Mouse (Mus musculus): ENCODE data around the gene Stpg1. TPM values are rescaled to one million over a fixed set of nuclear protein-coding genes. Genes with fewer than 3 reads are reported as not detected.

The Stpg1 gene
- total RNA-seq, 2 experiments from 2014 or later, result 0.57 to 1.7 TPM

GRCm38 (mm10) chr4:135493691-135494520 is 684 bp upstream of the Stpg1 start:
- peak overlapping the region; percentile 41 for H3K27ac ChIP-seq
- peak; percentile 28 to 36 for DNase-seq (ENCODE audit: extremely low spot score in 1 of 2, low spot score in 2 of 2)
- no peak for TF ChIP-seq CTCF (IDR thresholded peaks at IDR 0.05)
- intact Hi-C loops (cut with DNase I), result loop anchor here (2.0 to 10.0 kb wide), 2 partner anchors 59 to 431 kb away; partner anchors contain the start of gene Fuca1
- H3K4me3 ChIP-seq, result peak overlapping the region; percentile 81

GRCm38 (mm10) chr4:135495397-135495791 is 804 bp downstream of the Stpg1 start:
- no peak for DNase-seq (ENCODE audit: extremely low spot score in 1 of 2, low spot score in 2 of 2)
- TF ChIP-seq CTCF (IDR thresholded peaks at IDR 0.05), result no peak
- peak overlapping the region; percentile 81 for H3K4me3 ChIP-seq
- H3K27ac ChIP-seq, result peak overlapping the region; percentile 90
- intact Hi-C loops (cut with DNase I), result loop anchor here (1.0 to 10.0 kb wide), 3 partner anchors 61 to 429 kb away; partner anchors contain the start of genes Fuca1 and Srrm1

GRCm38 (mm10) chr4:135495810-135496209 is 1.2 kb downstream of the Stpg1 start:
- Histone ChIP-seq H3K27ac (no peak overlapping the region), H3K4me3 (no peak overlapping the region)
- DNase-seq (ENCODE audit: extremely low spot score in 1 of 2, low spot score in 2 of 2), result peak in 1 of 2 experiments; percentile 16
- intact Hi-C loops (cut with DNase I), result loop anchor here (1.0 to 10.0 kb wide), 3 partner anchors 61 to 429 kb away; partner anchors contain the start of genes Fuca1 and Srrm1
- no peak for TF ChIP-seq CTCF (IDR thresholded peaks at IDR 0.05)

DNA sequence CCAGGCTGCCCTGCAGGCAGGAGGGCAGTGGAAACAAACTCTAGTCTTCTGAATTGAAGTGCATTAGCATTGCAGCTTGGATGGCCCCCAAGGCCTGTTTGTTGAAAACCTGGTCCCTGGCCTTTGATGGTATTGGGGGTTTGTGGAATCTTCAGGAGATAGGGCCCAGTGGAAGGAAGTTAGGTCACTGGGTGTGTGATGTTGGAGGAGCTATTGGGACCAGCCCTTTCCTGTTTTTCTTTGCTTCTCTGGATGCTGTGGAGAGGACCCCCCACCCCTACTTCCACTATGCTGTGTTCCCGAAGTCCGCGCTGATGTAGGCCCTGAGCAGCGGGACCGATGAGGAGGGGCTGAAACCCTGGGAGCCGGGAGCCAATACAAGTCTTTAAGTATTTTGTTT is 3.5 kb downstream of the Stpg1 start:
- no peak overlapping the region for H3K4me3 ChIP-seq
- no peak overlapping the region for H3K27ac ChIP-seq
- intact Hi-C loops (cut with DNase I), result loop anchor here (10.0 kb wide), 1 partner anchor 427 kb away; the partner anchor contains the start of gene Fuca1
- DNase-seq (ENCODE audit: extremely low spot score in 1 of 2, low spot score in 2 of 2), result no peak
- no peak for TF ChIP-seq CTCF (IDR thresholded peaks at IDR 0.05)

- DNase-seq (ENCODE audit: extremely low spot score in 1 of 2, low spot score in 2 of 2), result no peak
- Histone ChIP-seq H3K27ac (no peak overlapping the region), H3K4me3 (no peak overlapping the region)
- intact Hi-C loops (cut with DNase I), result loop anchor here (10.0 kb wide), 1 partner anchor 425 kb away; the partner anchor contains the start of gene Fuca1
- no peak for TF ChIP-seq CTCF (IDR thresholded peaks at IDR 0.05)
These were observed 5.2 kb downstream of the Stpg1 start for GRCm38 (mm10) chr4:135499831-135500230.

DNA sequence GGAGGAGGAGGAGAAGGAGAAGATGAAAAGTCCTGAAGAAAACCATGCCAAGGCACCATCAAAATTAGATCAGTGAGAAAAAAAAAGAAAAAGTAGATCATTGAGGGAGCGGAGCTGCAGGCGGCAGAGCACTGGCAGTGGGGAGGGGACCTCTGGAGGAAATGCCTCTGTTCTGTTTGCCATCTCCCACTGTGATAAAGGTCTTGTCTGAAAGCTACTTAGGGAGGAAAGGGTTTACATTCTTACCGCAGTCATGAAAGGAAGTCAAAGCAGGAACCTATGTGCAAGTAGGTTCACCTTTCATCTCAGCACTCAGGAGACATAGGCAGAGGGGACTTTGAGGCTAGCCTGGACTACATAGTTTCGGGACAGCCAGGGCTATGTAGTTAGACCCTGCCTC is 7.0 kb downstream of the Stpg1 start:
- Histone ChIP-seq H3K27ac (no peak overlapping the region), H3K4me3 (no peak overlapping the region)
- no peak for DNase-seq (ENCODE audit: extremely low spot score in 1 of 2, low spot score in 2 of 2)
- no peak for TF ChIP-seq CTCF (IDR thresholded peaks at IDR 0.05)
- intact Hi-C loops (cut with DNase I), result no loop called here

DNA sequence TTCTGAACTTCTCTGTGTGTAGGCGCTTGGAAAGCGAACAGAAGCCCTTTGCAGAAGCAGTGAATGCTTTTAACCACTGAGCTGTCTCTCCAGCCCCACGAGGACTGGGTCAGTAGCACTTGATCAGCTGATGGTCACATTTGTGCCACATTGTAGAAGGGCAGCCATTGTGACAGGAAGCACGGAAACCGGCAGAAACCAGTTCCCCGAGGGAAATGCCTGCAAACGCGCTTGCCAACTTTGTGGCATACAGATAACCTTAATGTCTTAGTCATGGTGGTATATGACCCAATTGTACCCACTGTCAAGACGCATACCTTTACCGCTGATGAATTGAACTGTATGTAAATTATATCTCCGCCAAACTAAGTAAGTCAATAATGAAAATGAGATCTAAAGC is 11.2 kb downstream of the Stpg1 start:
- intact Hi-C loops (cut with DNase I), result no loop called here
- Histone ChIP-seq H3K27ac (no peak overlapping the region), H3K4me3 (no peak overlapping the region)
- no peak for TF ChIP-seq CTCF (IDR thresholded peaks at IDR 0.05)
- DNase-seq (ENCODE audit: extremely low spot score in 1 of 2, low spot score in 2 of 2), result no peak

GRCm38 (mm10) chr4:135507547-135508350 is 13.2 kb downstream of the Stpg1 start:
- intact Hi-C loops (cut with DNase I), result loop anchor here (1.0 kb wide), 1 partner anchor 160 kb away; no protein-coding TSS in a partner anchor
- peak; percentile 77 for TF ChIP-seq CTCF (IDR thresholded peaks at IDR 0.05)
- H3K27ac ChIP-seq, result peak overlapping the region; percentile 83
- peak; percentile 54 to 68 for DNase-seq (ENCODE audit: extremely low spot score in 1 of 2, low spot score in 2 of 2)
- H3K4me3 ChIP-seq, result peak overlapping the region; percentile 39

GRCm38 (mm10) chr4:135508419-135509039 is 13.9 kb downstream of the Stpg1 start:
- no peak overlapping the region for H3K27ac ChIP-seq
- DNase-seq (ENCODE audit: extremely low spot score in 1 of 2, low spot score in 2 of 2), result peak; percentile 72 to 78
- intact Hi-C loops (cut with DNase I), result loop anchor here (1.0 kb wide), 1 partner anchor 159 kb away; no protein-coding TSS in a partner anchor
- H3K4me3 ChIP-seq, result no peak overlapping the region
- peak; percentile 89 for TF ChIP-seq CTCF (IDR thresholded peaks at IDR 0.05)

- TF ChIP-seq CTCF (IDR thresholded peaks at IDR 0.05), result no peak
- Histone ChIP-seq H3K27ac (no peak overlapping the region), H3K4me3 (no peak overlapping the region)
- intact Hi-C loops (cut with DNase I), result no loop called here
- DNase-seq (ENCODE audit: extremely low spot score in 1 of 2, low spot score in 2 of 2), result no peak
These were observed 14.9 kb downstream of the Stpg1 start for GRCm38 (mm10) chr4:135509515-135509914.

- no peak for TF ChIP-seq CTCF (IDR thresholded peaks at IDR 0.05)
- H3K4me3 ChIP-seq, result no peak overlapping the region
- intact Hi-C loops (cut with DNase I), result no loop called here
These were observed 19.3 kb downstream of the Stpg1 start for GRCm38 (mm10) chr4:135513865-135514264.

More at GRCm38 (mm10) chr4:135513865-135514264, 19.3 kb downstream of the Stpg1 start:
- no peak overlapping the region for H3K27ac ChIP-seq
- no peak for DNase-seq (ENCODE audit: extremely low spot score in 1 of 2, low spot score in 2 of 2)

Data from left cerebral cortex, adult 2 months (tissue).